Mouse (Mus musculus): ENCODE data around the gene Ntng1. TPM values are rescaled to one million over a fixed set of nuclear protein-coding genes. Genes with fewer than 3 reads are reported as not detected.
"Not testable (repeated sequence)": the region's sequence is repeated elsewhere in the genome, so short reads cannot be mapped to it uniquely, and the experiment has no call there.

The Ntng1 gene
- total RNA-seq, 2 experiments from 2014 or later: 31.3 to 32.5 TPM

DNA sequence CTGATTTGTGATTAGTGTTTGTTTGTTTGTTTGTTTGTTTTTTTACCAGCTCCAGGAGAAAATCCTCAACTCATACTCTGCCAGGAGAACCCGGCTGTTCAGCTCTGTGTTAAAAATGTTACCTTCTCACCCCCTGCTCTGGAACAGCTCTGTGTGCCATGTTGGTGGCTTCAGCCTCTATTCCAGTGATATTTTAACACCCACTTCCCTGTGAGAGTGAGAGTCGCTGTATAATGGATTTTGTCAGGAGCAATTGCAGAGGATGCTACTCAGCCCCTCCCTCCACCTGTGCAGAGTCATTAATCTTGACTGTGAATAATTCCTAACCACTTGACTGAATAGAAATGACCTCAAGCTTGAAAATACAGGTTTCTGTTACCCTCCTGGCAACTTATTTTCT is 339.7 kb downstream of the Ntng1 start:
- DNase-seq (ENCODE audit: low spot score in 2 of 2): no peak

DNA sequence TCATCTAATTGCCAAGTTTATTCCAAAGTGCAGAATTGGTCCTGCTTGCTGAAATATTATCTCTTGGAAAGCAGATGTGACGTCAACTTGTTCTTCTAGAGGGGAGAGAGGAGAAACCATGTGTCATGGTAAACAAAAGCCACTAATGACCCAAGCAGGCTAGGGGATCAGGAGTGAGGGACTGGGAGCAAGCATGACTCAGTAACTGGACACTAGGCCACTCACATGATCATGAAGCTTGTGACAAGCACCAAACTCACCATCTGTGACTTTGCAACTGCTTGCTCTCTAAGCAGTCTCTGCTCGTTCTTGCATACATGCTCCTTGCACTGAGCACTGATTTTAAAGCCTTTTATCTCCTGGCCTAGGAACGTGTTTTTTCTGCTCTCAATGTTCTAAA is 340.2 kb downstream of the Ntng1 start:
- no peak for DNase-seq (ENCODE audit: low spot score in 2 of 2)

DNA sequence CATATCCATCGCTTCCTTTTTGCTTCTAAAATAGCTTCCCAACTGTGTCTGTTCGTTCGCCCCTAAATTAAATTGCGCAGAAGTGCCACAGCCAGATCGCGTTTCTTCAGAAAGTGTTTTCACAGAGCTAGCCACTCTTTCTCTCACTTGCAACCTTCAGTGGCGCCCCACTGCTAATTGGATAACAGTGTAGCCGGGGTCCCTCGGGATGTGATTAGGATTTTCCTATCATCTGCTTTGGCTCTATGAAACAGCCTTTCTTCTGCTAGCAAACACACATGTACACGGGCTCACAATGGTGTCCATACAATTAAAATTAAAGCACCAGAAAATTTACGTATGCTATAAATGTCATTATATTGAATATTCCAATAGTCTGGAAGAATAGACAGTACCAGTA is 346.5 kb downstream of the Ntng1 start:
- no peak for DNase-seq (ENCODE audit: low spot score in 2 of 2)

DNA sequence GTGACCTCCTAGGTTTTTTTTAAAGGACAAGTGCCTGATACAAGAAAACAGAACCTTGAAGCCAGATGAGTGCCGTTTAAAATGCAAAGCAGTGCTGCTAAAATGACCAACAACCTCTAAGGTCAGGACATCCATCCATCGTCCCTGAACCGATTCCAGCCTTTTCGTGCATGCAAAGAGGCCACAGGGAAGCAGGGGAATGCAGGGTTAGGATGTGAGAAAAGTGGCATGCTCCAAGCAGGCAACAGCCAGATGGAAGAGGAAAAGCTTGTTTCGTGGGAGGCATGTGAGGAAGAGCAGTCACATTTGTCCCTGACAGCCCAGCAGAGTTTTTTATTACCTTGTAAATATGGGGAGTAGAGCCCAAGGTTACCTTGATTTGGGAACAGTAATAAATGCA is 360.6 kb downstream of the Ntng1 start:
- no peak for DNase-seq (ENCODE audit: low spot score in 2 of 2)

DNA sequence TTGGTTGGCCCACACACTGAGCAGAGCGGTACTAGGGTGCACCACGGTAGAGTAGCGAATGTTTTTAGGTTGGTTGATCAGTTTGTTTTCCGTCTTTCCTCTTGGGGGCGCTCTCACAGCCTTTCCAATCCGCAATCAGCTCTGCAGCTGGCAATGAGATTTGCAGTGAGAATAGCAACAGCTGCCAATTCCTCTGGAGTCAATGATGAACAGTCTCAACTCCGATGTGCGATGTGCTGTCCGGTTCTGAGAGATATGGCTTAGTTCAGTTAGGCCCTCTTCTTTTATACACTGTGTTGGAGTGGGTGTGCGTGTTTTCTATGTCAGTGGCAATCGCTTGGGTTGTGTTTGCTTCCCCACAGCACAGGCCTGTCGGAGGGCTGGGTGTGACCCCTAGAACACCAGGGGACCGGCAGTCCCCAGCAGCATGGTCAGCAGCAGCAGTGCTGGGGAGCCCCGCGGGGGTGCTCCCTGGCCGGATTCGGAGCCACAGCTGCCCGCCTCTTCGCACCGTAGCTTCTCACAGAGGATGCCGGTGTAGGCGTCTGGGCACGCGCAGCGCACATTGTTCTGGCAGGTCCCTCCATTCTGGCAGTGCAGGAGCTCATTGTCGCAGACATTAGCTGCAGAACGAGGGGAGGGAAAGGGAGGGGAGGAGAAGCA is 361.4 kb downstream of the Ntng1 start:
- peak; percentile 67 to 78 for DNase-seq (ENCODE audit: low spot score in 2 of 2)

DNA sequence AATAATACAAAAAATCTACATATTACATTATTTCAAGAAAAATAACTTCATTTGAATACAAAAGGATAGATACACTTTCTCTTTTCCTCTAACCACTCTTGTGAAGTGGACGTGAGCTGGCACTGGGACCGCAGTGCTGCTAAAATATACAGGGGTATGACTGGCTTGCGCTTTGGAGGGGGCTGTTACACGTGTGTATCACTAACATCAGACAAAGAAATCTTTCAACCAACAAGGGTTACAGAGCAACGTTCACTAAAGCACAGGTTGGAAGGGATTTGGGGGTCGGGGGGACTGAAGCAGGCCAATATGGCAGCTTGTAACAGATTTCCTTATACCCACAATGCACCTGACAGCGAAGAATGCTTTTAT is 361.9 kb downstream of the Ntng1 start:
- DNase-seq (ENCODE audit: low spot score in 2 of 2): no peak

DNA sequence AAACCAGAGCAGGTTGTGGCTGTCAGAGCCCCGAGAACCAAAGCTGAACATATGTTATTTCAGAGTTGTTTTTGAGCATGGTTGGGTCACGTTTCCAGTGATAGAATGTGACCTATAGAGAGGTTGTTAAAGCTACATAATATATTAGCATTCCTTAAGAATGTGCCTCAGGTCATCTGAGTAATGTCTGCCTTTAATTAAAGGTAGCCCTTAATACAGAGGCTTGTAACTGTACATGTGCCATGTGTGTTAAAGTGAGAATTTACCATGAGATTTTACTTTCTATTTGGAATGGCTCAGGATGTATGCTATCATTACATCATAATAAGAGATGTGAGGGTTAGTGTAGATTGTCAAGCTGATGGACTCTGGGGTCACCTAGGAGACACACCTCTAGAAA is 368.6 kb downstream of the Ntng1 start:
- DNase-seq (ENCODE audit: low spot score in 2 of 2): no peak

DNA sequence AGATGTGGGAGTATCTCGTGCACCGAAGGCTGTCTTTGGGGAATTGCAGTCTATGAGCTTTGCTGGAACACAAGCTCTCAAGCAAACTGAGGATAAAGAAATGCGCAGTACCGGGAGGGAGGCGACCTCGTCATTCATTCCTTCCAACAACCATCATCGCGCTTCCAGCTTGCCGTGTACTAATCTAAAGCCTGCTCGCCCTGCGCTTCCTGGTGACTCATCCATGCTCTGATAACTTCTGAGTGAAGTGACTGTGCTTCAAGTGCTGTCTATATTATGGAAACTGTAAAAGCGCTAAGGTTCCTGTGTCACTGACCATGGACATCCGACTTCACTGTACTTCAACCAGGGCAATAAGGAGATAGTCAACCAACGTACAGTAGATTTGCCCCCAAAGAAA is 371.7 kb downstream of the Ntng1 start:
- DNase-seq (ENCODE audit: low spot score in 2 of 2): no peak

DNA sequence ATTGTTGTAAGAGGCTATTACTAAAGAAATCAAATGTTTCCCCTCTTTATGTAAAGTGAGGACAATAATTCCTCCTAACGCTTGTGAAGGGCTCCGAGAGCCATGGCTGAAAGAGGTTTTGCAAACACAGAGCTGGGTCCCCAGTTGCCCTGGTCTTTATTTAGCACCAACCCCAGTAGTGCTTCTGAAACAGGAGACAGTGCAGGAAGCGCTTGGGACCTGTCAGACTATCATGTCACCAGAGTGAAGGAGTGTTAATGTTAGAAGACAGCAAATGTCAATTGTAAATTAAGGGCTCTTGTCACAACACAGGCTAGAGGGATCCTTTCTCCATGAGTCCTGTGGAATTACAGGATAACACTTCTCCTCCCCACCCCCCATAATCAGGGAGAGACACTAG is 376.9 kb downstream of the Ntng1 start:
- no peak for DNase-seq (ENCODE audit: low spot score in 2 of 2)

DNA sequence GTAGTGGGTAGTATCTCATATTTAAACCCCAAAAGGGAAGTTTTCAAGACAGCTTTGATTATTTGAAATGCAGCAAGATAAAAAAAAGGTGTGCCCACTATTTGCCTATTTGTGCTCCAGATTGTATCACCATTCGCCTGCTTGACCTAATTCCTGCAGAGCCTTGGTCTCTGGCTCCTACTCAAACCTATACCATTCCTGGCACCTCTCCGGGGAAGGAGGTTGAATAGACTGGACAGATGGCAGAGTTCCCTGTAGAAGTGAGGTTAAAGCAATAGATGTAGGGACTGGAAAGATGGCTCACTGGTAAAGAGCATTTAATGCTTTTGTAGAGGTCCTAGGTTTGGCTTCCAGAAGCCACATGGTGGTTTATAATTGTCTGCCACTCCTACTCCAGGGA is 378.2 kb downstream of the Ntng1 start:
- DNase-seq (ENCODE audit: low spot score in 2 of 2): no peak

DNA sequence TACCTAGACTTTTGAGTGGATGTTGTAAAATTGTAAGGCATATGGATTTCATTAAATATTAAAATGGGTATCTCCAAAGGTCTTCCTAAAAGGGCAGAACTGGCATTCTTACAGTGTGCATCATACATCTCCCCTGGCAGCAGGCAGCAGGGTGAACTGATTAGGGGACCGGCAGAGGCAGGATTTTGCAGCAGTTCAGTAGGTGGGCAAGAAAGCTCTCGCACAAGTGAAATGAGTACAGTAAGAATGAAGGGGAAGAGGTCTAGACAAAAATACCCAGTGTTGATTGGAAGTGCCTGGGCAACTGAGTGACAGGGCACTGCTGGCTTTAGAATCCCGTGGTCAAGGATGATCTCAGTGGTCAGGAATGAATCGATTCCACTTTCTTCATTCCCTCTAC is 378.7 kb downstream of the Ntng1 start:
- no peak for DNase-seq (ENCODE audit: low spot score in 2 of 2)

DNA sequence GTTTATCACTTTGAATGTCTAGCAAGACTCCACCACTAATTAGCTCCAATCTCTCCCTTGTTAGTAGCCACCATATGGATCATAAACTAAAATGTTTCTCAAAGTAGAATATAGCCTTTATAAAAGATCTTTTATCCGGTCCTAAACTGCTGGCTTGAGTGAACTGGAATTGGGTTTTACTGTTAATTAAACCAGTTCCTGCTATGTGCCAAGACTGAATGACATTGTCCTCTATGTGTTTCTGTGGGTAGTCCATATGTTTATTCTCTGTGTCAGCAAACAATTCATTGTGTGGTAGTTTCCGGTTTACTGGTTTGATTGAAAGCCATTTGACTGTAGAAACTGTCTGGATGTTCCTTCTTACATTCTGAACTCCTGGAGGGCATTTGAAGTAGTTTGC is 387.4 kb downstream of the Ntng1 start:
- no peak for DNase-seq (ENCODE audit: low spot score in 2 of 2)

DNA sequence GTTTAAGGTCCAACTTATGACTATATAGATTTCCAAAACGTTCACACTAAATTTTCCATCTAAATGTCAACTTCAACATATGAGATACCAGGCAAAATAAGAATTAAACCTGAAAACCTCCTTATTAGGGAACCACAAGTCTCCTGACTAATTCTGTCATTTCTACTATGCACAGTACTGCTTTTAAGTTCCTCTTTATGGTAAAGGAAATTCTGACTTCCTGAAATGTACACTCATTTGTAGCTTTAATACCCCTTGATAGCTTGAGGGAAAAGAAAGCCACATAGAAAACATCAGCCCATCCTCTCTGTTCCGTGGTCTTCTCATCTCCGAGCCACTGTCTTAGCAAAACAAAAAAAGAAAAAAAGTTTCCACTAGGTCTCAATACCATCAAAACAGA is 396.2 kb downstream of the Ntng1 start:
- not testable (repeated sequence) for DNase-seq (ENCODE audit: low spot score in 2 of 2)

DNA sequence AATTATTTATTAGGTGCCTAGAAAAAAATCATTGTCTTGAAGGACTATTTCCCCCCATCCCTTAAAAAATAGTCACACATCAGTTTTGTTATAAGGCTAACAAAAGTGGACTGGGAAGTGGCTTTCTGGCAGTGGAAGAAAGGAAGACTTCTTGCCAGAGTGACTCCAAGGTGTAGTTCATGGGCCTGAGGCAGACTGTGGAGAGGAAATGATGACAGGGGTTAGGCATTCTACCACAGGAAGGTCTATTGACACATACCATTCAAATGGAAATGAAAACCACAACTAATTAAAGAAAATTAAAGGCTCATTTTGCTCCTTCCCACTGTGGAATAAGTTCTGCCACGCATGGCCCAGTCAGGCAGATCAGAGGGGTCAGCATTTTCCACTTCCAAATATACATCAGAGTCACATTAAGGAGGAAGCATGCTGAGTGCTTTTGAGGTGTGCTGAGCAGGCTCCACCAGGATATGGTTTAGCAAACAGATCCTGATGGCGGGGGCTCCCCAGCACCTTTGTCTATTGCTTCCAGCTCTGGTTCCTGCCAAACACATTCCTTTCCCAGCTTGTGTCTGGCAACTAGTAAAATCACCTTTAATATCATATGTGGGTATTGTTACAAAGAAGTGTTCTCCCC is 403.2 kb downstream of the Ntng1 start:
- DNase-seq (ENCODE audit: low spot score in 2 of 2): no peak

DNA sequence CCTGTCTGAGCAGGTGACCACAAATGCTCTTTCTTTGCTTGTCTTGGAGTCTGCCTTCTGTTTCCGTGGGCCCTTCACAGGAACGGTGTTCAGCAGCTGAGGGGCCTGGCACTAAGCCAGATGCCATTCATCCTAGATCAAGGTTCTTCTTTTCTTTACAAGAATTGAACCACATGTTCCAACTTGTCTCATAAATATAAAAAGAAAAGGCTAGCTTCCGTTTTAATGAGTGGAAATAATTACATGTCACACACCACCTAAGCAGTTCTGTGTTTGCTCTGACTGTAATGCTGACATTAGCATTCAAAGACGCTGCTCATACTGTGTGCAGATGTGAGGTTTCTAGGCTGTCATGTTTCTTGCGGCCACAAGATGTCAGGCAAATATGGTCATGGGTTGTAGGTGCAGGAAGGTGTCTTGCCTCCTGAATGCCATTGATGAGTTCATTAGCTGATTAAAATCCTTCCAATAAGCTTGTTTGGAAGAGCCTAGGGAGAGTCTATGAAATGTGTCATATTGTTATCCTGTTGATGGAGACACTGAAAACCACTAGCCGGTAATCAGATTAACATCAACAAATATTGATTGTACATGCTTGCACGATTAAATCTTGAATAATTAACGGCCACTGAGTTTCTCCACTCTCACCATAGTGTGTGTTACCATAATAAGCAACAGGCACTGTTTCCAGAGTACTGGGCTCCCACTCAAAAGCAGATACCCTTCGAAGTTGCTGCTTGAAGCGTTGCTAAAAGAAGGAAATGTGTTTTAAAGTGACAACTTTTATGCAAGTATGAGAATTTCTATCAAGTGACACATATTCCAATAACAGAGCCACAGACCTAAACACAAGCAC is 411.3 kb downstream of the Ntng1 start:
- DNase-seq (ENCODE audit: low spot score in 2 of 2): peak in 1 of 2 experiments; percentile 2

DNA sequence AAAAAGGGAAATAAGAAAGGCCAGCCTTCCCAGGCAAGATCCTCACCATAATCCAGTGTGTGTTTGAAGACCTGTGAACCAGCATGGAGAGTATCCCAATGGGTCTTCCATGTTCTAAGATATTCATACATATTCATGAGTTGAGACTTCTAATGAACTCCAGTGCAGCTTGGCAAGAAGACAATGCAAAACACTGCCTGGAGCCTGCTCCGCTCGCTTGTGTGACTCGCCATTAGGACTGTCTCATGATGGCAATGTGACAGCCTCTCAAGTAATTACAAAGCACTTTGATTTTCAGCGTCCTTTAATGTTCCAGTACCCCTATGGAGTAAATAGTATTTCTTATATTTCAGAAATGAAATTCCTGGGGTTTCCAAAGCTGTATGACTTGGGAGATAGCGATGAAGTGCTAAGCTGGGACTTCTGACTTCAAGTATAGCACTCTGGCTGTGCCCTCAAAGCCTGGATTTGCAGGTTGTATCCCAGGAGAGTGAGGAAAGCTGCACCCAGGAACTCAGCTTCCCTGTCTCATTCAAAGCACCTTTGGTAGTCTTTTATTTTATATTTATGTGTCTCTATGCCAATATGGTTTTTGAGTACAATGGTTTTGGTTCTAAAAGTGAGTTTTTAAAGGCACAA is 412.1 kb downstream of the Ntng1 start:
- DNase-seq (ENCODE audit: low spot score in 2 of 2): no peak

Other genes with a start within 250 kb of the Ntng1 start
- 10 to 100 TPM; 13.8 TPM for gene Prmt6, start 107.0 kb upstream of the Ntng1 start, total RNA-seq (2021)